ENCODE assay signal across 13 mouse cellular contexts in the genomic region with DNA sequence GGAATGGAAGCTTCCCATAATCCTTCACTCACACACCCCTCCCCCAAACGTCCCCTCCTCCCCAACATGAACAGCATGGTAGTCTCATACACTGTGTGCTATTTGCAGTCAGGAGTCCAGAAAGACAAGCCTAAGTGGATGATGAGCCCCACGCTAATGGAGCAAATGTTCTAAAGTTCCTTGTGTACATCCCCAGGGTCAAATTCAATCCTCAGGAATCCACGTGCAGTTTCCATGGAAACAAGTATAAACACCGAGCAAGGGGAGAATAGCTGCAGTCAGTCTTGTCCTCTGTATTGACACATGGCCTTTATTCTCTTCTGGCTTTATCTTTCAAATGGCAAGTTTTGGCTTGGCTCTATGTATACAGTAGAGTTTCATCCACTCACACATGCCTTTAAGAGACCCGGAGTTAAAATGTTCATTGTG.
A peak's percentile ranks its signal among the peaks of the same experiment; 100 is the strongest.
DNase-seq lines count a peak whose midpoint lies in the region; ATAC-seq lines count a peak whose summit lies in the region.
"Had no signal": no experiment of that assay in that cellular context is flagged by ENCODE, and none has a peak within 500 bp of the region (broad histone marks: within the 10 kb centered on the region; RNA-seq: fewer than 3 reads in every experiment).

No protein-coding gene starts in this region.

- peak; percentile 8 for DNase-seq in left cerebral cortex, postnatal 4 days
- DNase-seq in left cerebral cortex, adult 18-20 months (ENCODE audit: low spot score in 2 of 2) = no peak
- DNase-seq in frontal cortex, adult 2 months (ENCODE audit: extremely low spot score in 1 of 2, low spot score in 1 of 2) = no peak
- DNase-seq in gastrocnemius, postnatal 36 days = no peak
- DNase-seq: adrenal gland, postnatal 14 days; kidney, adult 8-10 months had no signal

- no peaks in the 10 kb centered on the region; the same call in none of the 2 replicates for H3K27me3 ChIP-seq in embryonic facial prominence, embryonic 13.5 days
- no peaks in the 10 kb centered on the region for H3K27me3 ChIP-seq in intestine, embryonic 15.5 days (replicated peaks)
- H3K27me3 ChIP-seq in neural tube, embryonic 15.5 days (replicated peaks) = peaks cover 39% of the 10 kb centered on the region
- H3K27me3 ChIP-seq: CH12.LX had no signal

- H3K4me3 ChIP-seq in embryonic facial prominence, embryonic 13.5 days = 0 out of 2 replicates have a peak overlapping the region, but pooled peaks have one; percentile 22
- no peak overlapping the region for H3K4me3 ChIP-seq in intestine, embryonic 15.5 days (replicated peaks)
- peak overlapping the region; percentile 24 for H3K4me3 ChIP-seq in neural tube, embryonic 15.5 days (replicated peaks)
- H3K4me3 ChIP-seq: erythroblast, embryonic 14.5 days; limb, embryonic 12.5 days had no signal

- H3K4me1 ChIP-seq in embryonic facial prominence, embryonic 13.5 days = peaks cover 21% of the 10 kb centered on the region
- no peaks in the 10 kb centered on the region for H3K4me1 ChIP-seq in intestine, embryonic 15.5 days (replicated peaks)
- peaks cover 14% of the 10 kb centered on the region for H3K4me1 ChIP-seq in neural tube, embryonic 15.5 days

- H3K4me2 ChIP-seq in embryonic facial prominence, embryonic 13.5 days = peak overlapping the region; percentile 44
- H3K4me2 ChIP-seq in intestine, embryonic 15.5 days (replicated peaks) = no peak overlapping the region
- H3K4me2 ChIP-seq in neural tube, embryonic 15.5 days = peak overlapping the region; percentile 43
- H3K4me2 ChIP-seq: limb, embryonic 12.5 days had no signal

- H3K9ac ChIP-seq in embryonic facial prominence, embryonic 13.5 days = no peak overlapping the region
- no peak overlapping the region for H3K9ac ChIP-seq in intestine, embryonic 15.5 days
- H3K9ac ChIP-seq in neural tube, embryonic 15.5 days (replicated peaks) = no peak overlapping the region
- H3K9ac ChIP-seq: limb, embryonic 12.5 days had no signal

- 11% methylated on average over 5 of the region's 5 CpGs for WGBS in embryonic facial prominence, embryonic 13.5 days
- WGBS in intestine, embryonic 15.5 days = 17% methylated on average over 5 of the region's 5 CpGs
- 9% methylated on average over 5 of the region's 5 CpGs for WGBS in neural tube, embryonic 15.5 days

- H3K36me3 ChIP-seq in embryonic facial prominence, embryonic 13.5 days = no peaks in the 10 kb centered on the region
- H3K36me3 ChIP-seq in intestine, embryonic 15.5 days = no peaks in the 10 kb centered on the region
- H3K36me3 ChIP-seq in neural tube, embryonic 15.5 days = no peaks in the 10 kb centered on the region
- H3K36me3 ChIP-seq: limb, embryonic 12.5 days had no signal

- peak; percentile 62 for ATAC-seq in embryonic facial prominence, embryonic 13.5 days (ENCODE audit: insufficient number of reproducible peaks, insufficient read depth, low FRiP score, low TSS enrichment, low read depth)
- peak; percentile 71 for ATAC-seq in intestine, embryonic 15.5 days
- ATAC-seq in neural tube, embryonic 15.5 days (ENCODE audit: low FRiP score) = peak; percentile 81
- ATAC-seq in frontal cortex, adult (ENCODE audit: low TSS enrichment) = no peak

- H3K9me3 ChIP-seq in embryonic facial prominence, embryonic 13.5 days = no peaks in the 10 kb centered on the region
- no peaks in the 10 kb centered on the region for H3K9me3 ChIP-seq in intestine, embryonic 15.5 days
- H3K9me3 ChIP-seq in neural tube, embryonic 15.5 days (replicated peaks) = no peaks in the 10 kb centered on the region
- H3K9me3 ChIP-seq: limb, embryonic 12.5 days had no signal

- intact Hi-C loops in left cerebral cortex, postnatal 4 days (cut with DNase I) = no loop called here
- intact Hi-C loops in gastrocnemius, postnatal 36 days (cut with DNase I) = no loop called here

- no peak overlapping the region for H3K27ac ChIP-seq in embryonic facial prominence, embryonic 13.5 days
- H3K27ac ChIP-seq in intestine, embryonic 15.5 days = no peak overlapping the region
- no peak overlapping the region for H3K27ac ChIP-seq in neural tube, embryonic 15.5 days (replicated peaks)
- H3K27ac ChIP-seq: limb, embryonic 12.5 days had no signal
